Mouse (Mus musculus): ENCODE data around the gene Adamts6.

The Adamts6 gene

DNA sequence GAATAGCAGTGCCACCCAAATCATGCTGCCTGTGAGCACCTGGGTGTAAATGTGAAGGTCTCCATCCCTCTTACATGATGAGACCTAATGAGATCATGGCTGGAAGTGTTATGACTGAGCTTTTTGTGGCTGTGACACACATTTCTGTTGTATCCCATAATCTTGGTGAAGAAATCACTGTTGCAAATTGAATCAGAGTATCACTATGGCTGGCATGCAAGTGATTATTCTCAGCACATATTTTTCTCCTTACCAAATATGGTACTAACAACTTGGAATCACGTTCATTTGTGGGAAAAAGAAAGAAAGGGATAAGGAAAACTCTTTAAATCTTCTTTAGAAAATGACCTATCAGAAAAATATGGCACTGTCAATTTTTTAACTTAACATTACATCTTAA is 180.4 kb downstream of the Adamts6 start:
- no peak for DNase-seq

DNA sequence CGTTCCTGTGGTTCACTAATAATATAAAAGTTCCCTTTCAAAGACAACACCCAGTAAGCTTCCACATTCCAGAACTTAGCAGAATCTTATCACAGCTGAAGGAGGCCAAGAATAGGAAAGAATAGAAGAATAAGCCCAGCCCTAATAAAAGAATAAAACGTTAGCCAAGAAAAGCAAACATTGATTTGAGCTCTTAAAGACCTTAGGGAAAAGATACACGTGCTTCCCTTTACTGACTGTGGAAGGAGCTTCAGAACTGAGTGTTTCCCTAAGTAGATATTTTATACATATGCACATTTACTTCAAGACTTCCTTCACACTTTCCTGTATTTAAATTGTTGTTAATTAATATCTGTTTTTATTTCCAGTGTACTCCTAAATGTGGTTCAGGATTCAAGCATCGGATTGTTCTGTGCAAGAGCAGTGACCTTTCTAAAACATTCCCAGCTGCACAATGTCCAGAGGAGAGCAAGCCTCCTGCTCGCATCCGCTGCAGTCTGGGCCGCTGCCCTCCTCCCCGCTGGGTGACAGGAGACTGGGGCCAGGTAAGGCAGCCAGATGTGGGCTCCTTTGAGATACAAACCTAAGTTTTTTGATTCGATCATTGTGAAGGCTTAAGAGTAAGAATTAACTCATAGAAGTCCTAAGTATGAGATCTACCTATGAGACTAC is 188.8 kb downstream of the Adamts6 start:
- DNase-seq: no peak

DNA sequence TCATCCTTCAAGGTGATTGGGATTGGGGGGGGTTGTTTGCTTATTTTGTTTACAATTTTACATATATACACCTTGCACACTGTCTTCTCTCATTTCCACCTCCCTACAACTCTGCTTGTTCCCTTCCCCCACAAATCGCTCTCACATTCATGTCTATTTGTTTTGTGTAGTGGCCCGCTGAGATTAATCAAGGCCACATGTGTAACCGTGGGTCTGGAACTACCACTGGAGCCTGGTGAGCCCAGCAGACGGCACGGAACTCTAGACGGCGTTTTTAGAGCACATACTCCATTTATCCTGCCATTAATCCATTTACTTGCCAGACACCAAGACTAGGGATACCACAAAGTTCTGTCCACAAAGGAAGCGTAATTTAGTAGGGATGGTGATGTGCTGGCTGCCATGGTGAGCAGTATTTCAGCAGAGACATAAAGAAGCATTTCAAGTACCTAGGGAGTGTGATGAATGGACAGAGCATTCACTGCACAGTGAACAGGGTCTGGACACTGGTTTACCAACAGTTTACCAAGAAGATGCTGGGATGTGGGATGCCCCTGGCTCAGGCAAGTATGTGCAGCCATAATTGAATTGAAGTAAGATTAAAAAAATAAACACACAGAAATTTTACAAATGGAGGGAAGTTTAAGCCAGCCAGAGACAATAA is 194.9 kb downstream of the Adamts6 start:
- DNase-seq: no peak

DNA sequence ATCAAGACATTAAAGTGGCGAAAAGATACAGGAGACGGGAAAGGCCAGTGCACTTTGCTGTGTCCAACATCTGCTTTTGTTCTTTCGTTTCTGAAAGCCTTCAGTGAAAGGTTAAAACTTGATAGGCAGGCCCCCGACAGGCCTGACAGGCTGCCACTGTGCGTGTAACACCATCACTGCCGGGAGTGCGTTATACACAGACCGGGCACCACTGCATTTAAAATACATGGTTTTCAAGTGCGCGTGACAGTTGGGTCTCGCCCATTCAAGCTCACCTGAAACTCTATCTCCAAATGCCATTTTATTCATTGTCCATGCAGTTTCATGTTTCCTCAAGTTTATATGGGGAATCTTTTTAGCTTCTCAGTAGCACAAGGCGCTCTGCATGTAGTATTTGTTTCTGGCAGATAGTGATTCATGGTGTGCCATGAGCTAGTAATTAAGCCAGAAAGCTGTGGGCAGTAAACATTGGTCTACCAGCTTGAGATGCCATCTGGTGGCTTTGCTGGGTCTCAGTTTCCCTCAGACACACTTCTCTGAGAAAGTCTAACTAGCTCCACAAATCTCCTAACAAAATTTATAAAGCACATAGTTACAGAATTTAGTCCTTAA is 195.6 kb downstream of the Adamts6 start:
- no peak for DNase-seq

DNA sequence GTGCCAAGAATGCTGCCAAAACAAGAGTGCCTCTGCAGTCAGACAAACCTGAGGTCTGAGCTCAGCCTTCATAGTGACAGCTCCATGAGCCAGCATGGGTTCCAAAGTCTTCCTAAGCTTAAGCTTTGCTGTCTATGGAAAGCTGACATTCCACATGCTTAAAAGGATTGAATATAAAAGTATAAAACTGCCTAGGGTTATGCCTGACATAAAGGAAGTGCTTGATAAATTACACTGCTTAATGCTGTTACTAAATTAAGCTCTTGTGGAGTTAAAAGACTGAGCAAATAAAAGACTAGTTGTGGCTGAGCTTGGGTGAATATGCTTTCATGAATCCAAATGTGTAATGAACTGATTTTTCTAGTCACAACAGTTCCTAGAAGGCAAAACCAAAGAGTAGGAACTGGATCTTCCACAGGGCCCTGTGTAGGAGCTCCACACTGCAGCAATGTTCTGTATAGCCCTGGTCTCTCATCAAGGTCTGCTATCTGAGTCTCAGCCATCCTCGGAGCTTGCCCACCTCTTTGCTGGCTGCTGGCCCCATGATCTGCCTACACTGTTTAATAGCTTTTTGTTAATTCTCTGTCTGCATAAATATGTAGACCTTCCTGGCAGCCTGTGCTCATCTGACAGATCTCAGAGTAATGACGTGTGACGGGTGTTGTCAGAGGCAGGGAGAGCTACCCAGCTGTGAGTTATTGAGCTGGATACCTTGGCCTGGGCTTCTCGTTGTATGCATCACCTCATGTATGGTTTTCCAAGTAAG is 203.6 kb downstream of the Adamts6 start:
- no peak for DNase-seq

DNA sequence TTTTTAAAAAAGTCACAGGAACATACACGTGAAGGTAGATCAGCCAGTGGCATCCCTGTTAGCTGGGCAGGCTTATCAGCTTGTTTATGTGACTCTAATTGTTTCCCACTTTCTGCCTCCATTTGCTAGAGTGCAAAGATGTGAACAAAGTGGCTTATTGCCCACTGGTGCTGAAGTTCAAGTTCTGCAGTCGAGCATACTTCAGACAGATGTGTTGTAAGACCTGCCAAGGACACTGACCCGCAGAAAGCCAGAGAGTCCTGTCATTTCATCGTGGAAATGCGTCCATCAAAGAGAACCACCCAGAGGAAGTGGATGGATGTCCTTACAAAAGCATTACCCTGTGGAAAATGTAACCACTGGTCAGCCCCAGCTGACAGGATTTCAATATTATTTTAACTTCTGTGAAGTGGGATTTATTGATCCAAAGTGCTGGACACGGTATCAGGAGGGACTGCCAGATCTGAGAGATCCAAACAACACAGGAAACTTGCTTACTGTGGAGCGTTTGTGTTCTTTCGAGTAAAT is 205.9 kb downstream of the Adamts6 start:
- DNase-seq: no peak

DNA sequence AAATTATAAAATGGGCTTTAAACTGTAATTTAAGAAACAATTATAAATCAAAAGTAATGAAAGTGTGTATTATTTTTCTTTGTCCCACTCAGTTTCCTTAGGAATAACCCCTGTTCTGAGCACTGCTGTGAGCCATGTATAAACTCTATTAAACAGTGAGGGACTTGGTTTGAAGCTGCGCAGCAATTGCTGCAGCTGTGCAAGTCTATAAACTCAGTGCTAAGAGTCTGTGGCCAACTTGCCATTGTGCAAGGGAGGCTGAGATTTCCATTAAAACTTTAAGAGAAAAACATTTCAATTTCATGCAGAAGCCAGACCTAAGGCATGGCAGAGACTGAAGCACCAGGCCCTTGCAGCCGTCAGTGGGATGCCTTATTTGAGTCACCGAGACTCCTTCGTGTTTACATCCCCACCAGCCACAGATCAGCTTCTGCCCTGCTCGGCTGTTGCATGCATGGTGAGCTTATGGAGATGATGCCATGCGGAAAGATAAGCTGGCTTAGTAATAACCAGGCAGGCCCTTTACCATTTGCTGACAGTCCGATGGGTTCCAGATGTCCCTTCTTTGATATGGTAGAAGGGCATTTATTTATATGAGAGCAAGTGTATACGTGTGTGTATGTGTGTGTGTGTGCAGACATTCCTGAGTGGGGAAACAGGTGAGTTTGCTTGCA is 206.7 kb downstream of the Adamts6 start:
- no peak for DNase-seq

DNA sequence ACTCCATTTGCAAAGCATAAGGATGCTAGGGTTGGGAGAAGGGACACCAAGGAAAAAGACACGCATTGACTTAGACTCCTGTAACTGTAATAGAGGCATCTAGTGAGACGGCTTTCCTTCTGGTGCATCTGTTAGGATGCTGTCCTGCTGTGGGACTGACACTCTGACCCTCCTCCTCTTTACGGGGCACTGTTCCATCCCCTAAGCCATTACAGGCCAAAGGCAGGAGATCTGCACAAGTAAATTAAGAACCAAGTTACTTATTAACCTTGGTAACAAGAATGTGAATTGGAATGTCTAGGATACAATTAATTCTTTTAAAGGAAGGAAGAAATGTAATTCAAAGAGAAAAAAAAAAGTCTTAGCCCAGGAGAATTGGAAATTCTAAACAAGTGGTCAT is 210.0 kb downstream of the Adamts6 start:
- no peak for DNase-seq

DNA sequence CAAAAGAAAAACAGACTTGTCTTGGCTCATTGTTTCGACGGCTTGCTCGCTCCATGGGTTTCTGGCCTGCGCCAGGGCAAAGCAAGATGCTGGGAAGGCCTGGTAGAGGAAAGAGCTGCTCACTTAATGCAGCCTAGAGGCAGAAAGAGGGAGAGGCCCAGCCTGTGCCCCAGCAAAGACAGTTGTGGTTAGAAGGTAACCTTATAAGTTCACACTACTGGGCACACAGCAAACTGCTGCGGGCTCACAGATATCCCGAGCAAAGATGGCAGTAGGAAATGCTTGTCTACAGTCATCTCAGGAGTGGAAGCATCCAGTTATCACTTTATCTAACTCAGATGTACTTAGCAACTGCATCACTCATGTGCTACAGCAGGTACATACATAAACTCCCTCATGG is 211.0 kb downstream of the Adamts6 start:
- no peak for DNase-seq

DNA sequence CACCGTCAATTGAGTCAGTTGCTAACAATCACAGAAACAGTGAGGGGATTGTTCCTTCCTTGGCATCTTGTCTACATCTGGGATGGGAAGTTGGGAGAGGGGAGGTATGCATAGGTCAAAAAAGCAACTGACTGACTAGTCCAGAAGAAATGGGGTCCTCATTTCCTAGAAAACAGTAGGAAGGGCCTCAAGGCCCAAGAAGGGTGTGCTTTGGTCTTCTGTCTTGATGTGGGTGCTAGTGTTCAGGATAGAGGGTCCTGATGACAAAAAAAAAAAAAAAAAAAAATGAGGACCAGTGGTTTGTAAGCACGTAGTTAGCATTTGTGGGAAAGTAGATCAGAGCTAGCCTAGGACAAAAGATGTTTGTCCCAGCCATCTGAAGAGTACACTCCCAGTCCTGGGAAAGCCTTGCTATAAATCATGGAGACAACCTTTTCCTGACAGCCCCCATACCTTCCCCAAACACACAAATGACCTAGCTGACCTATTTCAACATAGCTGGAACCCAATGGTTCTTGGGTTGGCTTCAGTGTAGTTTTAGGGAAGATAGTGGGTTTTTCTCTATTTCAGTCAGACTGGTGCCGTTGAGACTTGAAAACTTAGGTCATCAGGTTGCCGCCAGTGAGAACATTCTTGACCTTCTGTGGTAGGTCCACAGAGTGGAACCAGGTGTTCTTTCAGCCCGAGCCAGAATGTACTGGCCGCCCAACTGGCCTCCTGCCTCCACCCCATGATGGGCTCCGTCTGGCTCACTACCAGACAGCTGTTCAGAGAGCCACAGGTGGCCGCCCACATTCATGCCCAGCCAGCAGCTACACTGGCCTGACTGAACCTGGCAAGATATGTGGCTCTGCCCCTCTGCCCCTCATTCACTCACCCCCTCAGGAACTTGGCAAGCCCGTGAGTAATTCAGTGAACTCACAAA is 211.7 kb downstream of the Adamts6 start:
- no peak for DNase-seq

DNA sequence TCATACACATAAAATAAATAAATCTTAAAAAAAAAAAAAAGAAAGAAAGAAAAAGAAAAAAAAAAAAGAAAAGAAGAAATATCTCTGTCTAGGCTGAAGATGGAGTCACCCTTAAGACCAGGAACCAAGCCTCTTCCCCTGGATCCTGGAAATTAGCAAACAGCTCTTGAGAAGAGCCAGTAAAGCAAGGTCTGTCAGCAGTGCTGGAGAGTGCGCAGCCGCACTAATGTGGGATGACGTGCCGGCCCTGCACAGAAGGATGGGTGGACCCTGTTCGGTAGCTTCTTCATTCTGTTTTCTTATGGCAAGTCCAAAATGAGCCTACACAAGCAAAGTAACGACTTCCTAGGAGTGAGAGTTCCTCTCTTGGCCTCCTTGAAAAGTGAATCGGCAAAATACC is 214.8 kb downstream of the Adamts6 start:
- no peak for DNase-seq

DNA sequence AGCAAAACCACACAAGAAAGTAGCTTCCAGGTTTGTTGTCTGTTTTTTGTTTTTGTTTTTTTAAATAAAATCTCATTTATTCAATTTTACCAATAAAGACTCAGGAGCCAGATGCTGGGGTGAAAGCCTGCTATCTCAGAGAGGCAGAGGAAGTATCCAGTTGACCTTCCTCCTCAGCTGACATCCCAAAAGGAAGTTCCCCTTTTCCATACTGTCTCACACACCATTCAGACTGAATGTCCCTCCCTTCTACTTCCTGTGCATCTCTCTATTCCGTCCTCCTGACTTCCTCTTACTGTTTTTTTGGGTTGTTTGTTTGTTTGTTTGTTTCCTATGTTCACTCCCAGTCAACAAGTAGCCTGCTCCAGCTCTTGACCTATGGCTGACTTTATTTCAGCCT is 216.4 kb downstream of the Adamts6 start:
- DNase-seq: no peak

DNA sequence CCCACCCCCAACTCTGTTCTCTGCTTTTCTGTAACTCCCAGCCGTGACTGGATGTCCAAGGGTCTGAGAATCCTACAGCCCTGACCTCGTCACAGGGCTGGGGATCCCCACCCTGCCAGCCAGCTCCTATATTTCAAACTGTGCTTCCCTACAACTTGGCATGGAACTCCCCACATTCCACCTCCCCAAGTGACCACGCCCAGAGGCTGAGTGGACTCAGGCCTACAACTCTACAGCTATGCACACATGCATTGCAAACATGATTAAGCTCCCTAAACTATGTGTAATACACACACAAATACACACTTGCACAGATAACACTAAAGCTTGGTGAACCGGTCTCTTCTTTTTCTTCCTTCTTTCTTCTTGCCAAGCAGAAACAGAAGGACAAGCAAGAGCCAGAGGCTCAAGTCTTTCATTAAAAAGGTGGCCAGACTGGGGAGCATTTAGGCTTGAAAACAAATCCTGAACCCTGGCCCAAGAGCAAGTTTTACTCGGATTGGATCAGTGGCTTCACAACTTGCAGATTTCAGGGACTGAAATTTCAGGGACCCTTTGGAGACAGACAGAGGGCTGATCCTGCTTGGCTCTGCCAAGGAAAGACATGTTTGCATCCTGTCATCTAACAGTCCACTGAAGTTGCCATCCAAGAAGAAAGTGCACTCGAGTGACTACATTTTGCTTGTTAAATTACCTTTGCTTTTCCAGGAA is 218.7 kb downstream of the Adamts6 start:
- DNase-seq: no peak

DNA sequence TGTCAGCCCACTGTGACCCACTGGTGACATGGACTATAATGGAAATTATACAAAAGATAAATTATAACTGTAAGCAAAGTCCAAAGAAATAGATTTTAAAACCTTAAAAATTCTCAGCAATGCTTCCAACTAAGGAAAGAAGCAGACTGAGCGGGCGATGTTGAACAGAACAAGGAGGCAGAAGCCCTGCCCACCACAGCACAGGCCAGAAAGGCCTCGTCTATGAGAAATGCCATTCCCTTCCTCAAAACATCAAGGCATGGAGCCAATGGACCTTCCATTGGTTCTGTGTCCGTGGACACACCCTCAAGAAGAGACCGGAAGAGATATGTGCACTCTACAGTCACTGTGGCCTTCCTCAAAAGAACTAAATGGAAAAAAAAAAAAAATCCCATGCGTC is 220.0 kb downstream of the Adamts6 start:
- DNase-seq: no peak

DNA sequence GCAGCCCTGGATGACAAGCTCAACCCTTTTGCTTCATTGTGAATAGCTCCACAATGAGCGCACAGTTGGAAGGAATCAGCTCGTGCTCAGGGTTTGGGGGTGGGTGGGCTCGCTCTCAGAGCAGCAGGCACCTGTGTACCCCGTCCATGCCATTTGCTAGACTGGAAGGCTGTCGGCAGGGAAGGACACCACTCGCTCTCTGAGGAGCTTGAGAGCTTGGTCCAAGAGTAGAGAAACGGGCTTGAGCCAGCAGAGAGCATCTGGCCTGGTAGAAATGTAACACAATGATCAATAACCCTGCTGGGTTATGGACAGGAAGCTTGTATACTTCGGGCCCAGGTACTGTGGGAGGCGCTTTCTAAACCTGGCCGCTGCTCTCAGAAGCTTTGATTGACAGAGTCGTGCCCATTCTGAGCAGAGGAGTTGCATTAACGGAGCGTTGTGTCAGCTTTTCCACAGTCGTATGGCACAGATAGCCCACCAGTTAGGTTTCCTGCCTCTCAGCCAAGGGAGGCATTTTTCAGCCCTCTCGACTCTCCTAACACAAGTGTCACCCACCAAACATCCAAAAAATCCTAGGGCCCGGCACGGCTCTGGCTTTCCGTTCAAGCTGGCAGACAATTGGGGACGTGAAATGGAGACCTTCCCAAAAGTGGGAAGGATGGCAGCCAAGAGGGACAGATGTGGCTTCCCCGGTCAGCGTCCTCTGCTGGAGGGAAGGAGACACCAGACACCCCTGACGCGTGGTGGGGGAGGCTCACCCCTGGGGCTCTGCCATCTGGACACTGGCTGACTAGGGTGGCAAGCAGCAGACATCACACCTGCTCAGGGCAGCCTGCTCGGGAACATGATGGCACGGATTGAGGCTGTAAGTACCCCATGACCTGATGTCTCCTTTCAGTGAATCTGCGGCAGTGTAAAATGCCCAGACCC is 222.2 kb downstream of the Adamts6 start:
- DNase-seq: no peak

DNA sequence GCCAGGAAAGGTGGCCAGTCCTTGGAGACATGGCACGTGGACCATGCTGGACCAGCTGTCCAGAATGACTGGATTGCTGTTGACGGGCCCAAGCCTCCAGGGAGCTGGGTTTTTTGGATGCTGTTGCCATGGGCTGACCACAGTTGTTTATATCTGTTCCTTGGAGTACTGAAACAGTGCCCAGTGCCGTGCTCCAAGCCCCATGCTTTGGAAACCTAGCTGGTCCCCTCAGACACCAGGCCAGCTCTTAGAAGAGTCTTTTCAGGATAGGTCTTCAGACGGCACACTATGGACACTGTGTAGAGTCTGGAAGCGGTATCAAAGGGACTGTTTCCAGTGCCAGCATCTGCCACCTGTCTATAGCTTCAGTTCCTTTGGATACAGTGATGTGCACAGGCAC is 223.1 kb downstream of the Adamts6 start:
- no peak for DNase-seq

DNA sequence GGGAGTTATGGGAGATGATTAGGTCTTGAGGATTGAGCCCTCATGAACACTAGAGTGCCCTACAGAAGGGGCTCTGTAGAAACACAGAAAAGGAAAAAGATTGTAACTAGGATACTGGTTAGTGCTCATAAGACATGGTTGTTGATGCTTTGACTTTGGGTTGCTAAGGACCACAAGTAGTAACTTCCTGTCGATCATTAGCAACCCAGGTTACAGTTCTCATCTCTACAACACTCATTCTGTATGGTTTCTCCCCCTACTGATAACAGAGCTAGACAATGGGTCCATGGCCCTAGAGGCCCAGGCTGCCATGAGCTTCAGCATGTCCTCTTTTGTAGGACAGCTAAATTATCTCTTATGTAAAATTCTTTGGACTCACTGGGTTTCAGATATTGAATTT is 227.4 kb downstream of the Adamts6 start:
- DNase-seq: no peak

DNA sequence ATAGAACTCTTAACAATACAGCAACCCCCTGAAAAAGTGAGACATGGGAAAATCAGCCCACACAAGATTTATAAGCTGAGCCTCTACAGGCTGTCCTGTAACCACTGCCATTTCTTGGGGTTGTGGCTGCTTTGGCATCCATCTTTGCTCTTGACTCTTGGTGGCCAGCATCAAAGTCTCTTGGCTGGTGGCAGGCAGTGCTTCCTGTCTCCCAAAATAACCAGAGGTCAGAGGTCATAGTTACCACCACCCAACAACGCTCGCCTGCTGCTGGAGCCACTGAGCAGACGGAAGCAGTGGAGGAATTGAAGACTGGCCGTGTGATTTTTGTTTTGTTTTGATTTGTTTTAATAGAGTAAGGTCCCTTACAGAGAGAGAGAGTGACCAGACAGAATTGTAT is 228.5 kb downstream of the Adamts6 start:
- DNase-seq: no peak

DNA sequence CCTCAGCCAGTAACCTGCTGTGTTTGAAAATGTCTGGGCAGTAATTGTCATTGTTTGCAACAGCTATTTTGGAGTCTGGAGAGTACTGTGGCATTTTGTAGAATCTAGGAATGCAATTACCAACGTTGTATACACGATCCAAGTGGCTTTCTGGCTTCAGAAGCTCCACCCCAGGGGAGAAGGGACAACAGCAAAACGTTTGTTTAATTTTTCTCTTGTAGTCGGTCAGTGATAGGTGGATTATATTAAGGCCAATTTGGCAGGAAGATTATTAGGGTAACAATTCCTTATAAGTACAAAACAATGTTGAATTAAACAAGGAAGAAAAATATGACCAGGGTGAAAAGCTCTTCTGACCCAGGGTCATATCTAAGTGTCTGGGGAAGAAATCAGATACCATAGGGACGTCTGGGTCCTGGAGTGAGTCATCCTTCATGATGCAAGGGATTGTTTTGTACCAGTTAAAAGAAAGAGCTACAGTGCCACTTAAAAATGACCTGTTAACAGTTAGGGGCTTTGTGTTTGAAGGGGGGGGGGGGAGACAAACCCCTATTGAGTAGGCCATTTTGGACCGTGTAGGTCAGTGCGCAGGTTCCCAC is 229.2 kb downstream of the Adamts6 start:
- DNase-seq: no peak

Measured in right cerebral cortex, postnatal 25 days (tissue).